Mouse (Mus musculus) cortical plate, adult 2 months (tissue): ENCODE results near the gene Gnl1. TPM values are rescaled to one million over a fixed set of nuclear protein-coding genes. Genes with fewer than 3 reads are reported as not detected.
"Not testable (repeated sequence)": the region's sequence is repeated elsewhere in the genome, so short reads cannot be mapped to it uniquely, and the experiment has no call there.

Source experiments
- H3K27ac ChIP-seq: fragments of 200-500 bp; 2 replicates; pipeline ENCODE4 v1.5.1; 2012; ENCODE audit warnings: low read length, control low read depth, inconsistent platforms; ENCODE audit not compliant: insufficient read depth
- H3K4me1 ChIP-seq: fragments of 200-500 bp; 2 replicates; pipeline ENCODE4 v1.6.1; 2011; ENCODE audit warnings: low read length; ENCODE audit not compliant: control insufficient read depth, insufficient read depth
- H3K4me3 ChIP-seq: fragments of 200-500 bp; 2 replicates; pipeline ENCODE4 v1.5.1; 2011; ENCODE audit warnings: mild to moderate bottlenecking, low read length, control low read depth; ENCODE audit not compliant: insufficient read depth
- CTCF ChIP-seq: fragments of 200-500 bp; IDR thresholded peaks from 2 replicates; pipeline ENCODE4 v1.5.1; 2011; ENCODE audit warnings: mild to moderate bottlenecking, control low read depth, low read length; ENCODE audit not compliant: insufficient read depth; ENCODE audit errors: extremely low read depth
- POLR2A ChIP-seq: fragments of 200-500 bp; IDR thresholded peaks from 2 replicates; pipeline ENCODE4 v1.6.1; 2011; ENCODE audit warnings: mild to moderate bottlenecking, low read length, control low read depth; ENCODE audit not compliant: insufficient read depth; ENCODE audit errors: extremely low read depth
- polyA plus RNA-seq: library from polyadenylated mRNA; depleted of rRNA; stranded (reverse); fragments of >200 nt; gene quantifications from 2 replicates; pipeline ENCODE4 v1.2.3, GENCODE M21; 2012

The Gnl1 gene
- polyA plus RNA-seq, 1 experiment = 131 TPM

DNA sequence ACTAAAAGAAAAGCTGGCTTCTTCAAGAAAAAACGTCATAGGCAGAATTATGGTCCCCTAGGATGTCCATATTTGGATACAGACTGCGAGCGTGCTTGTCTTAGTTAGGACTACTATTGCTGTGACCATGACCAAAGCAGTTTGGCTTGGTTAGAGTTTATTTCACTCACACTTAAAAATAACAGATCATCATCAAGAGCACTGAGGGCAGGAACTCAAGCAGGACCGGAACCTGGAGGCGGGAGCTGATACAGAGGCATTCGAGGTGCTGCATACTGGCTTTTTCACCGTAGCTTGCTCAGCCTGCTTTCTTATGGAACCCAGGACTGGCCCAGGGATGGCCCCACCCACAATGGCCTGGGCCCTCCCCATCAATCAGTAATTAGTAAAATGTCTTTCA lies 23.7 kb downstream of the Gnl1 start:
- no peak overlapping the region for H3K27ac ChIP-seq
- no peak for TF ChIP-seq POLR2A
- no peak for TF ChIP-seq CTCF

GRCm38 (mm10) chr17:36004409-36004808 lies 24.8 kb downstream of the Gnl1 start:
- not testable (repeated sequence) for H3K27ac ChIP-seq, H3K4me3 ChIP-seq, H3K4me1 ChIP-seq

More for the DNA sequence above, 23.7 kb downstream of the Gnl1 start:
- Histone ChIP-seq H3K4me1 (peaks cover 5% of the 10 kb centered on the region), H3K4me3 (no peak overlapping the region)

DNA sequence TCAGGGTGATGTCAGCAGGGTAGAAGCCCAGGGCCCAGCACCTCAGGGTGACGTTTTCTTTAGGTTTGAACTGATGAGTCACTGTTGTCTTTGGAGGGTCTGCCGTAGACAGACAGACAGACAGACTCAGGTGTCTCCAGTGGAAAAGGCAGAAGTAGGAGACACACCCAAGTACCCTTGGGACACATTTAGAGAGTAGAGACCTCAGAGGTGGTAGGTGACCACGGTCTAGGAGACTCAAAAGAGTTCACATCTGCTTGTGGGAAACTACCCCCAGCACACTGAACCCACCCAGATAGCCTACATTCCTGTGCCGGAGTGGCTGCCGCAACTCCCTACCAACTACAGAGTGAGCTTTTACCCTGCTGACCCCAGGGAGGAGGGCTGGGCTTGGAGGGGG lies 35.3 kb downstream of the Gnl1 start:
- no peak overlapping the region for H3K4me3 ChIP-seq
- no peaks in the 10 kb centered on the region for H3K4me1 ChIP-seq
- no peak for TF ChIP-seq POLR2A
- TF ChIP-seq CTCF = no peak
- H3K27ac ChIP-seq = no peak overlapping the region

DNA sequence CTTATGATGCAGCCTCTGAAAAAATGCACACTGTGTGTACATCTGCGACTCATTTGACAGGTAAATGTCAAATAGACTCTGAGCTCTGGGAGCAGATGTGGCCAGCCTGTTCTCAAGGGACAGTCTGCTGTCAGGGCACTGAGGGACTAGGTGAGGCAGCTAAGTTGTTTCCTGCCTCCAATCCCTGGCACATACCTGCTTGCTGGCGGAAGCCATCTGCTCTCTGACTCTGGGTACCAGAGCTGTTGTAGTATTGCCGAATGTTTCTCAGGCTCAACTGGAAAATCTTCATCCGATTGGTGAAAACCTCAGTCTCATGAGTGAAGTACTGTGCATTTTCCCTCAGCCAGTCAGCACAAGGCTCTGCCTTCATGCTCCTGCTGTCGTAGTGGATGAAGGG lies 37.4 kb downstream of the Gnl1 start:
- Histone ChIP-seq H3K4me3 (no peak overlapping the region), H3K4me1 (no peaks in the 10 kb centered on the region), H3K27ac (no peak overlapping the region)
- no peak for TF ChIP-seq CTCF
- no peak for TF ChIP-seq POLR2A

- TF ChIP-seq POLR2A = no peak
- TF ChIP-seq CTCF = no peak
- no peak overlapping the region for H3K4me3 ChIP-seq
- no peak overlapping the region for H3K27ac ChIP-seq
- H3K4me1 ChIP-seq = peaks cover under 1% of the 10 kb centered on the region; the same call in 1 of the 2 replicates
These were observed 39.3 kb downstream of the Gnl1 start for GRCm38 (mm10) chr17:36018979-36019378.

- Histone ChIP-seq H3K4me3 (no peak overlapping the region), H3K27ac (no peak overlapping the region), H3K4me1 (peaks cover 2% of the 10 kb centered on the region; the same call in 1 of the 2 replicates)
- TF ChIP-seq CTCF = no peak
- no peak for TF ChIP-seq POLR2A
These were observed 39.9 kb downstream of the Gnl1 start for GRCm38 (mm10) chr17:36019519-36019918.

DNA sequence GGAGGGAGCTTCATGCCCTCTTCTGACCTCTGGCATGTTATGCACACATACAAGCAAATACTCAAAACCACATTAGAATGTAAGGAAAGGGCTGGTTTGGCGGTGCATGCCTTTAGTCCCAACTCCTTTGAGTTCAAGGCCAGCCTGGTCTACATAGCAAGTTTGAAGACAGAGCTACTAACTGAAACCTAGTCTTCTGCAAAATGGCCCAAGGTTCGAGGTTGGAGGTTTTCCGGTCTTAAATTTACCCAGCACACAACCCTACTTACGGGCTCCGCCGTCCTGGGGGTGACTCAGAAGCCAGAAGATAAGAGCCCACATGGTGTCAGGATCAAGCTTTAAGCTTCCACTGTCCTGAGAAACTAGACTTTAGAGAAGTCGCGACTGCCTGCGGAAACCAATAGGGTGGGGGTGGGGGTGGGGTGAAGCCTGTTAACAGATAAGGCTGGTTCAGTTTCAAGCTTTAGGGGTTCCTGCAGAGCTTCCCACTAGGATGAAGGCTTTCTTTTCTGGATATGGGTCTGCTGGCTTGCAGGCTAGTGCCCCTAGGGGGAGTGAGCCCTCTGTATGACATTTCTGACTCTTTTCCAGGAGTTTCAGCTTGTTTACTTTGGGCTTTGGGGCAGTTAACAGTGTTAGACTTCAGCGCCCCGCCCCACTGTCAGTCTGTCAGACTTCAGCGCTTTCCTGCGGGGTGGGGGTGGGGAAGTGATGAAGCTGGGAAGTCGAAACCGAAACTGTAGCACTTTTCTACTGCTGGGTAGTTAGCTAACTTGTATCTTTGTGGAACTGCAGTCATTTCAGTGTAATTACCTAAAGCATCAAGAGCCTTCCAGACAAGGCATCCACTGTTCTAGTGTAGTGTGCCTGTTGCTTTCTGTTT lies 40.8 kb downstream of the Gnl1 start, which contains the start of gene H2-T24:
Gene H2-T24 (minus strand): TSS at position 370 of the 883 bp plus-strand sequence.
- peaks cover 4% of the 10 kb centered on the region for H3K4me1 ChIP-seq
- H3K27ac ChIP-seq = peak within 1 kb of the TSS; percentile 66
- no peak within 1 kb of the TSS for H3K4me3 ChIP-seq
- TF ChIP-seq CTCF (no peak), POLR2A (no peak)

DNA sequence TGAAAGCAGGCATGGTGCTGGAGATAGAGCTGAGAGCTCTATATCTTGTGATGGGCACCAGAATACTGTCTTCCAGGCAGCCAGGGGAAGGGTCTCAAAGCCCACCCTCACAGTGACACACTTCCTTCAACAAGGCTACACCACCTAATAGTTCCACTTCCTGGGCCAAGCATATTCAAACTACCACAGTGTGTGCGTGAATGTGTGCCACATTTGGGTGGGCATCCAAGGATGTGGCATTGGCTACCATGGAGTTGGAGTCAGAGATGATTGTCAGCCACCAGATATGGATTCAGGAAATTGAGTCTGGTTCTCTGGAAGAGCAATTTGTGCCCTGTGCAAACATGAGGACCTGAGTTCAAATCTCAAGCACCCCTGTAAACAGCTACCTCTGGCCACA lies 41.7 kb downstream of the Gnl1 start:
- 0 out of 2 replicates have a peak overlapping the region, but pooled peaks have one; percentile 12 for H3K27ac ChIP-seq

GRCm38 (mm10) chr17:36022098-36022497 lies 42.4 kb downstream of the Gnl1 start:
- TF ChIP-seq CTCF (no peak), POLR2A (no peak)
- H3K4me1 ChIP-seq = peaks cover 4% of the 10 kb centered on the region
- H3K4me3 ChIP-seq = no peak overlapping the region
- H3K27ac ChIP-seq = no peak overlapping the region

More for the DNA sequence above, 41.7 kb downstream of the Gnl1 start:
- peaks cover 4% of the 10 kb centered on the region for H3K4me1 ChIP-seq
- H3K4me3 ChIP-seq = no peak overlapping the region
- TF ChIP-seq CTCF (no peak), POLR2A (no peak)

DNA sequence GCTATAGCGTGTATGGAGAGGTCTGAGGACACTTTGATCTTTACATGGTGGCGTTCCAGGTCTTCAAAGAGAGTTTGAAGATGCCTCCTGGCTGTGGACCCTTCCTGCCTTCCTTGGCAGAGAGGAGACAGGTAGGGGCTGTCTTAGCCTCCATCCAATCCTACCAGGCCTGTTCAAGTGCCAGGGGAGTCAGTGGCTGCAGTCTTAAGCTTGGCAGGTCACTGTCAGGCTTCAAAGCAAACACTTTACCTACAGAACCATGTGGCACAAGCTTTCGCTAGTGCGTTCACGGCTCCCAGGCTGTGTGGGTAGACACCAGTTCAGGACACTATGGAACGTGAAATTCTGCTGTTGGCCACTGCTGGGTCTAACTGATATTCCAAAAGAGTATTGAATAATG lies 43.3 kb downstream of the Gnl1 start:
- H3K4me3 ChIP-seq = no peak overlapping the region
- TF ChIP-seq POLR2A (no peak), CTCF (no peak)
- H3K4me1 ChIP-seq = peaks cover 4% of the 10 kb centered on the region
- no peak overlapping the region for H3K27ac ChIP-seq
